Mouse (Mus musculus) cortical plate, adult 2 months (tissue): Measurements from ENCODE around the gene Slc2a13.

Source experiments
- CTCF ChIP-seq: fragments of 200-500 bp; IDR thresholded peaks from 2 replicates; pipeline ENCODE4 v1.5.1; 2011; ENCODE audit warnings: mild to moderate bottlenecking, control low read depth, low read length; ENCODE audit not compliant: insufficient read depth; ENCODE audit errors: extremely low read depth
- POLR2A ChIP-seq: fragments of 200-500 bp; IDR thresholded peaks from 2 replicates; pipeline ENCODE4 v1.6.1; 2011; ENCODE audit warnings: mild to moderate bottlenecking, low read length, control low read depth; ENCODE audit not compliant: insufficient read depth; ENCODE audit errors: extremely low read depth

- TF ChIP-seq CTCF (no peak), POLR2A (no peak)
Measured at GRCm38 (mm10) chr15:91443449-91443848, 129.6 kb downstream of the Slc2a13 start.
